Mouse (Mus musculus): ENCODE measurements around the gene Ppan. TPM values are rescaled to one million over a fixed set of nuclear protein-coding genes. Genes with fewer than 3 reads are reported as not detected.

Ppan gene
- polyA plus RNA-seq, 1 experiment from 2014 or later, result 55.9 TPM

- Histone ChIP-seq H3K36me3 (ENCODE audit: control insufficient read depth, insufficient read depth, low read length) (no peaks in the 10 kb centered on the region), H3K9ac (ENCODE audit: low read depth, low read length) (no peak overlapping the region; the same call in 1 of the 2 replicates), H3K27ac (ENCODE audit: low read depth, low read length) (no peak overlapping the region), H3K4me2 (replicated peaks; ENCODE audit: low read depth, low read length) (peak overlapping the region; percentile 40), H3K4me3 (ENCODE audit: low read depth, low read length) (peak overlapping the region; percentile 38), H3K27me3 (ENCODE audit: control insufficient read depth, insufficient read depth, low read length) (no peaks in the 10 kb centered on the region), H3K9me3 (ENCODE audit: control insufficient read depth, low read length) (no peaks in the 10 kb centered on the region), H3K4me1 (replicated peaks; ENCODE audit: control insufficient read depth, insufficient read depth, low read length) (no peaks in the 10 kb centered on the region; the same call in 1 of the 2 replicates)
- ATAC-seq (ENCODE audit: low FRiP score) (no peak; the same call in 1 of the 2 replicates), DNase-seq (ENCODE audit: low spot score) (no peak)
- WGBS, result 40% methylated on average over 14 of the region's 14 CpGs
Observed at GRCm38 (mm10) chr9:20877118-20878040, 10.6 kb upstream of the Ppan start.

- Histone ChIP-seq H3K27ac (ENCODE audit: low read depth, low read length) (peak overlapping the region; percentile 84), H3K4me1 (replicated peaks; ENCODE audit: control insufficient read depth, insufficient read depth, low read length) (no peaks in the 10 kb centered on the region; the same call in 1 of the 2 replicates), H3K27me3 (ENCODE audit: control insufficient read depth, insufficient read depth, low read length) (no peaks in the 10 kb centered on the region), H3K4me3 (ENCODE audit: low read depth, low read length) (peak overlapping the region; percentile 38), H3K36me3 (ENCODE audit: control insufficient read depth, insufficient read depth, low read length) (no peaks in the 10 kb centered on the region), H3K4me2 (replicated peaks; ENCODE audit: low read depth, low read length) (peak overlapping the region; percentile 50), H3K9me3 (ENCODE audit: control insufficient read depth, low read length) (no peaks in the 10 kb centered on the region), H3K9ac (ENCODE audit: low read depth, low read length) (peak overlapping the region; percentile 72)
- WGBS, result under 1% methylated on average over 69 of the region's 69 CpGs
- DNase-seq (ENCODE audit: low spot score) (peak; percentile 100), ATAC-seq (ENCODE audit: low FRiP score) (peak; percentile 95)
Observed at GRCm38 (mm10) chr9:20878041-20878709, 9.8 kb upstream of the Ppan start.

- DNase-seq (ENCODE audit: low spot score) (no peak), ATAC-seq (ENCODE audit: low FRiP score) (peak; percentile 18)
- Histone ChIP-seq H3K9me3 (ENCODE audit: control insufficient read depth, low read length) (no peaks in the 10 kb centered on the region), H3K4me1 (replicated peaks; ENCODE audit: control insufficient read depth, insufficient read depth, low read length) (no peaks in the 10 kb centered on the region; the same call in 1 of the 2 replicates), H3K27me3 (ENCODE audit: control insufficient read depth, insufficient read depth, low read length) (no peaks in the 10 kb centered on the region), H3K27ac (ENCODE audit: low read depth, low read length) (peak overlapping the region; percentile 84), H3K4me2 (replicated peaks; ENCODE audit: low read depth, low read length) (peak overlapping the region; percentile 50), H3K4me3 (ENCODE audit: low read depth, low read length) (peak overlapping the region; percentile 38), H3K36me3 (ENCODE audit: control insufficient read depth, insufficient read depth, low read length) (no peaks in the 10 kb centered on the region), H3K9ac (ENCODE audit: low read depth, low read length) (peak overlapping the region; percentile 72)
- 23% methylated on average over 10 of the region's 10 CpGs for WGBS
Observed at GRCm38 (mm10) chr9:20878710-20879065, 9.3 kb upstream of the Ppan start.

GRCm38 (mm10) chr9:20879097-20879792 lies 8.7 kb upstream of the Ppan start, which contains the start of gene Angptl6:
Gene Angptl6 (minus strand): TSS chr9:20879727.
- Histone ChIP-seq H3K27ac (ENCODE audit: low read depth, low read length) (peak within 1 kb of the TSS; percentile 84), H3K4me2 (replicated peaks; ENCODE audit: low read depth, low read length) (peak within 1 kb of the TSS; percentile 50), H3K4me3 (ENCODE audit: low read depth, low read length) (peak within 1 kb of the TSS; percentile 38), H3K9me3 (ENCODE audit: control insufficient read depth, low read length) (no peaks in the 10 kb centered on the region), H3K36me3 (ENCODE audit: control insufficient read depth, insufficient read depth, low read length) (no peaks in the 10 kb centered on the region), H3K9ac (ENCODE audit: low read depth, low read length) (peak within 1 kb of the TSS; percentile 72), H3K4me1 (replicated peaks; ENCODE audit: control insufficient read depth, insufficient read depth, low read length) (no peaks in the 10 kb centered on the region; the same call in 1 of the 2 replicates), H3K27me3 (ENCODE audit: control insufficient read depth, insufficient read depth, low read length) (no peaks in the 10 kb centered on the region)
- ATAC-seq (ENCODE audit: low FRiP score), result no peak
- no peak for DNase-seq (ENCODE audit: low spot score)
- WGBS, result 98% methylated on average over 13 of the region's 13 CpGs

GRCm38 (mm10) chr9:20886563-20886962 lies 1.4 kb upstream of the Ppan start:
- no peaks in the 10 kb centered on the region; the same call in 1 of the 2 replicates for H3K4me1 ChIP-seq (replicated peaks; ENCODE audit: control insufficient read depth, insufficient read depth, low read length)
- no peak overlapping the region for H3K9ac ChIP-seq (ENCODE audit: low read depth, low read length)
- 89% methylated on average over 2 of the region's 2 CpGs for WGBS
- DNase-seq (ENCODE audit: low spot score), result no peak
- peaks cover 18% of the 10 kb centered on the region; the same call in 1 of the 2 replicates for H3K36me3 ChIP-seq (ENCODE audit: control insufficient read depth, insufficient read depth, low read length)
- no peak overlapping the region for H3K4me2 ChIP-seq (replicated peaks; ENCODE audit: low read depth, low read length)
- H3K27ac ChIP-seq (ENCODE audit: low read depth, low read length), result no peak overlapping the region
- no peaks in the 10 kb centered on the region for H3K9me3 ChIP-seq (ENCODE audit: control insufficient read depth, low read length)
- no peak for ATAC-seq (ENCODE audit: low FRiP score)
- no peaks in the 10 kb centered on the region for H3K27me3 ChIP-seq (ENCODE audit: control insufficient read depth, insufficient read depth, low read length)
- H3K4me3 ChIP-seq (ENCODE audit: low read depth, low read length), result no peak overlapping the region

GRCm38 (mm10) chr9:20887191-20887590 lies 784 bp upstream of the Ppan start:
- Histone ChIP-seq H3K4me3 (ENCODE audit: low read depth, low read length) (no peak overlapping the region), H3K36me3 (ENCODE audit: control insufficient read depth, insufficient read depth, low read length) (peaks cover 18% of the 10 kb centered on the region; the same call in 1 of the 2 replicates), H3K27me3 (ENCODE audit: control insufficient read depth, insufficient read depth, low read length) (no peaks in the 10 kb centered on the region), H3K27ac (ENCODE audit: low read depth, low read length) (no peak overlapping the region), H3K4me1 (replicated peaks; ENCODE audit: control insufficient read depth, insufficient read depth, low read length) (no peaks in the 10 kb centered on the region; the same call in 1 of the 2 replicates), H3K4me2 (replicated peaks; ENCODE audit: low read depth, low read length) (no peak overlapping the region), H3K9ac (ENCODE audit: low read depth, low read length) (no peak overlapping the region), H3K9me3 (ENCODE audit: control insufficient read depth, low read length) (no peaks in the 10 kb centered on the region)
- ATAC-seq (ENCODE audit: low FRiP score), result no peak
- no peak for DNase-seq (ENCODE audit: low spot score)
- WGBS, result 94% methylated on average over 6 of the region's 6 CpGs

GRCm38 (mm10) chr9:20888386-20888765 lies 401 bp downstream of the Ppan start:
- ATAC-seq (ENCODE audit: low FRiP score) (no peak), DNase-seq (ENCODE audit: low spot score) (no peak)
- Histone ChIP-seq H3K4me2 (replicated peaks; ENCODE audit: low read depth, low read length) (peak overlapping the region; percentile 63), H3K9ac (ENCODE audit: low read depth, low read length) (peak overlapping the region; percentile 69), H3K36me3 (ENCODE audit: control insufficient read depth, insufficient read depth, low read length) (peaks cover 18% of the 10 kb centered on the region; the same call in 1 of the 2 replicates), H3K4me1 (replicated peaks; ENCODE audit: control insufficient read depth, insufficient read depth, low read length) (no peaks in the 10 kb centered on the region; the same call in 1 of the 2 replicates), H3K9me3 (ENCODE audit: control insufficient read depth, low read length) (no peaks in the 10 kb centered on the region), H3K27ac (ENCODE audit: low read depth, low read length) (peak overlapping the region; percentile 87), H3K27me3 (ENCODE audit: control insufficient read depth, insufficient read depth, low read length) (no peaks in the 10 kb centered on the region), H3K4me3 (ENCODE audit: low read depth, low read length) (peak overlapping the region; percentile 95)
- WGBS, result 2% methylated on average over 30 of the region's 30 CpGs

Measured in hindbrain, embryonic 11.5 days (tissue).